8 mouse cellular contexts compared by ENCODE assay signal in genomic region chr10:8715679-8716284, GRCm38 (mm10).
DNase-seq lines count a peak whose midpoint lies in the region; ATAC-seq and TF ChIP-seq lines count a peak whose summit lies in the region.

No protein-coding gene starts in this region.

- H3K4me3 ChIP-seq in CH12.LX (replicated peaks in 1 of 3; ENCODE audit: low read depth in 2 of 3, low read length in 2 of 3, poor library complexity in 1 of 3): no peak overlapping the region
- no peak overlapping the region for H3K4me3 ChIP-seq in forebrain, embryonic 15.5 days
- H3K4me3 ChIP-seq in liver, postnatal 0 days (ENCODE audit: low read depth, low read length): no peak overlapping the region
- no peak overlapping the region for H3K4me3 ChIP-seq in neural tube, embryonic 14.5 days (ENCODE audit: low read depth, low read length)

- no peaks in the 10 kb centered on the region for H3K36me3 ChIP-seq in CH12.LX (replicated peaks in 1 of 2; ENCODE audit: control insufficient read depth in 1 of 2, insufficient read depth in 1 of 2, low read length in 1 of 2)
- no peaks in the 10 kb centered on the region for H3K36me3 ChIP-seq in forebrain, embryonic 15.5 days
- H3K36me3 ChIP-seq in liver, postnatal 0 days (replicated peaks; ENCODE audit: insufficient read depth, low read length): no peaks in the 10 kb centered on the region
- no peaks in the 10 kb centered on the region for H3K36me3 ChIP-seq in neural tube, embryonic 14.5 days (ENCODE audit: control insufficient read depth, insufficient read depth, low read length)

- H3K79me2 ChIP-seq in CH12.LX (replicated peaks; ENCODE audit: control insufficient read depth, extremely low read depth, insufficient read depth, poor library complexity, severe bottlenecking): no peaks in the 10 kb centered on the region

- peaks cover 0 to 8% of the 10 kb centered on the region in 2 experiments; a peak in 2 of 4 replicates for H3K4me1 ChIP-seq in CH12.LX (ENCODE audit: control insufficient read depth in 1 of 2, insufficient read depth in 2 of 2)
- no peaks in the 10 kb centered on the region for H3K4me1 ChIP-seq in forebrain, embryonic 15.5 days
- H3K4me1 ChIP-seq in liver, postnatal 0 days (ENCODE audit: insufficient read depth): no peaks in the 10 kb centered on the region
- H3K4me1 ChIP-seq in neural tube, embryonic 14.5 days (ENCODE audit: control insufficient read depth, insufficient read depth, low read length): no peaks in the 10 kb centered on the region

- peak; percentile 69 for TF ChIP-seq RAD21 in CH12.LX (IDR thresholded peaks at IDR 0.05; ENCODE audit: low read depth, low read length)

- no peak overlapping the region for H3K4me2 ChIP-seq in CH12.LX (ENCODE audit: insufficient read depth, low read depth, poor library complexity, severe bottlenecking)
- no peak overlapping the region for H3K4me2 ChIP-seq in forebrain, embryonic 15.5 days (replicated peaks)
- 0 out of 2 replicates have a peak overlapping the region, but pooled peaks have one; percentile 3 for H3K4me2 ChIP-seq in liver, postnatal 0 days (ENCODE audit: low read depth, low read length)
- no peak overlapping the region for H3K4me2 ChIP-seq in neural tube, embryonic 14.5 days (ENCODE audit: low read depth, low read length)

- DNase-seq in CH12.LX (ENCODE audit: extremely low read depth): peak; percentile 72
- peak; percentile 38 for DNase-seq in c-Kit-positive CD71-positive TER-119-negative erythroid progenitor cells, embryonic 14.5 days (ENCODE audit: low read depth)
- DNase-seq in heart, postnatal 25 days (ENCODE audit: low spot score): peak; percentile 19
- peak; percentile 87 to 89 for DNase-seq in kidney, postnatal 4 days
- peak; percentile 79 for DNase-seq in liver, postnatal 0 days
- DNase-seq in telencephalon, adult 2 months (ENCODE audit: low read depth, low spot score): peak; percentile 41

- dilution Hi-C loops in CH12.LX (cut with MboI; ENCODE audit: extremely low pct_ligation_motif_present, extremely low pct_unique_long_range_greater_than_20kb, low sequenced_read_pairs): no loop called here

- no peak overlapping the region for H3K27ac ChIP-seq in CH12.LX (ENCODE audit: insufficient read depth, low read depth)
- H3K27ac ChIP-seq in forebrain, embryonic 15.5 days (replicated peaks): no peak overlapping the region
- no peak overlapping the region for H3K27ac ChIP-seq in liver, postnatal 0 days (ENCODE audit: low read depth)
- no peak overlapping the region for H3K27ac ChIP-seq in neural tube, embryonic 14.5 days (ENCODE audit: low read depth, low read length)

- intact Hi-C loops in heart, postnatal 25 days (cut with DNase I): loop anchor here (5.0 kb wide), 3 partner anchors 33 to 473 kb away; no protein-coding TSS in a partner anchor

- peak; percentile 80 to 90 for TF ChIP-seq CTCF in CH12.LX (conservative IDR thresholded peaks at IDR 0.05 in 1 of 2, IDR thresholded peaks at IDR 0.05 in 1 of 2; ENCODE audit: low read depth in 2 of 2, low read length in 2 of 2)
- TF ChIP-seq CTCF in liver, postnatal 0 days (IDR thresholded peaks at IDR 0.05; ENCODE audit: low read depth): peak; percentile 90

- in situ Hi-C loops in CH12.LX (cut with MboI; ENCODE audit: low pct_ligation_motif_present, low pct_unique_long_range_greater_than_20kb, low sequenced_read_pairs): loop anchor here (5.0 to 25.0 kb wide), 2 partner anchors 188 to 828 kb away; no protein-coding TSS in a partner anchor

- ATAC-seq in forebrain, embryonic 15.5 days (replicated peaks): peak; percentile 89
- ATAC-seq in liver, postnatal 0 days: peak; percentile 51; the same call in 1 of the 2 replicates
- peak; percentile 82; the same call in 1 of the 2 replicates for ATAC-seq in neural tube, embryonic 14.5 days (ENCODE audit: low read depth)

- 20% methylated on average over 12 of the region's 12 CpGs for WGBS in forebrain, embryonic 15.5 days
- WGBS in liver, postnatal 0 days (ENCODE audit: insufficient replicate concordance): 16% methylated on average over 12 of the region's 12 CpGs
- WGBS in neural tube, embryonic 14.5 days: 19% methylated on average over 12 of the region's 12 CpGs

- no peak for TF ChIP-seq POLR2A in CH12.LX (IDR thresholded peaks at IDR 0.05; ENCODE audit: low read depth, low read length)

- no peak overlapping the region for H3K9ac ChIP-seq in CH12.LX (ENCODE audit: insufficient read depth, low read depth)
- no peak overlapping the region for H3K9ac ChIP-seq in forebrain, embryonic 15.5 days (replicated peaks)
- no peak overlapping the region for H3K9ac ChIP-seq in liver, postnatal 0 days (replicated peaks)
- no peak overlapping the region for H3K9ac ChIP-seq in neural tube, embryonic 14.5 days (replicated peaks; ENCODE audit: low read depth, low read length)

- no peak for TF ChIP-seq EP300 in CH12.LX (IDR thresholded peaks at IDR 0.05; ENCODE audit: low read length)
- no peak for TF ChIP-seq EP300 in liver, postnatal 0 days (IDR thresholded peaks at IDR 0.05; ENCODE audit: low read depth)

- H3K9me3 ChIP-seq in CH12.LX (replicated peaks; ENCODE audit: low read length): no peaks in the 10 kb centered on the region
- no peaks in the 10 kb centered on the region for H3K9me3 ChIP-seq in forebrain, embryonic 15.5 days
- no peaks in the 10 kb centered on the region for H3K9me3 ChIP-seq in liver, postnatal 0 days (ENCODE audit: low read length)
- no peaks in the 10 kb centered on the region for H3K9me3 ChIP-seq in neural tube, embryonic 14.5 days (ENCODE audit: control insufficient read depth, low read length)

- peaks cover 1% of the 10 kb centered on the region for H3K27me3 ChIP-seq in CH12.LX (replicated peaks)
- H3K27me3 ChIP-seq in forebrain, embryonic 15.5 days: no peaks in the 10 kb centered on the region
- no peaks in the 10 kb centered on the region; the same call in 1 of the 2 replicates for H3K27me3 ChIP-seq in liver, postnatal 0 days (ENCODE audit: insufficient read depth, low read length)
- no peaks in the 10 kb centered on the region for H3K27me3 ChIP-seq in neural tube, embryonic 14.5 days (ENCODE audit: control insufficient read depth, insufficient read depth, low read length)

TF ChIP-seq in CH12.LX, 34 proteins besides CTCF, POLR2A, EP300 and RAD21:
- peak; percentile 96 for TF ChIP-seq MAX (IDR thresholded peaks at IDR 0.05; ENCODE audit: low read length)
- TF ChIP-seq MYC (IDR thresholded peaks at IDR 0.05; ENCODE audit: low read depth, low read length): peak; percentile 96
- peak; percentile 74 for TF ChIP-seq BHLHE40 (IDR thresholded peaks at IDR 0.05; ENCODE audit: low read depth, low read length)
- no peak for TF ChIP-seq ZKSCAN1 (IDR thresholded peaks at IDR 0.05; ENCODE audit: borderline replicate concordance, low read depth, low read length)
- no peak for TF ChIP-seq ELF1 (IDR thresholded peaks at IDR 0.05; ENCODE audit: low read depth, low read length)
- TF ChIP-seq SMC3 (IDR thresholded peaks at IDR 0.05; ENCODE audit: low read depth, low read length): peak; percentile 93
- TF ChIP-seq ZC3H11A (IDR thresholded peaks at IDR 0.05; ENCODE audit: low read depth, low read length): 0 out of 2 replicates have a peak, but pooled peaks have one; percentile 6
- TF ChIP-seq UBTF (IDR thresholded peaks at IDR 0.05; ENCODE audit: low read depth, low read length): no peak
- TF ChIP-seq ZNF384 (IDR thresholded peaks at IDR 0.05; ENCODE audit: low read depth, low read length): peak; percentile 75
- no peak for TF ChIP-seq PAX5 (IDR thresholded peaks at IDR 0.05; ENCODE audit: low read length)

Comparison
In these comparisons a context has a peak if more than half of its experiments do, and no peak if none do; other contexts are left out.
1. DNase-seq: peak in every context shown above with its lines; median percentile 88 in kidney, postnatal 4 days; 79 in liver, postnatal 0 days; 72 in CH12.LX; 41 in telencephalon, adult 2 months; 38 in c-Kit-positive CD71-positive TER-119-negative erythroid progenitor cells, embryonic 14.5 days; 19 in heart, postnatal 25 days.